Mouse (Mus musculus): ENCODE data around the gene Gm26657. TPM values are rescaled to one million over a fixed set of nuclear protein-coding genes. Genes with fewer than 3 reads are reported as not detected.

Gene Gm26657
- polyA plus RNA-seq (2016; fragmentation: Nextera tagmentation; extraction: Ambion mirVana), result not detected in 2 replicates

DNA sequence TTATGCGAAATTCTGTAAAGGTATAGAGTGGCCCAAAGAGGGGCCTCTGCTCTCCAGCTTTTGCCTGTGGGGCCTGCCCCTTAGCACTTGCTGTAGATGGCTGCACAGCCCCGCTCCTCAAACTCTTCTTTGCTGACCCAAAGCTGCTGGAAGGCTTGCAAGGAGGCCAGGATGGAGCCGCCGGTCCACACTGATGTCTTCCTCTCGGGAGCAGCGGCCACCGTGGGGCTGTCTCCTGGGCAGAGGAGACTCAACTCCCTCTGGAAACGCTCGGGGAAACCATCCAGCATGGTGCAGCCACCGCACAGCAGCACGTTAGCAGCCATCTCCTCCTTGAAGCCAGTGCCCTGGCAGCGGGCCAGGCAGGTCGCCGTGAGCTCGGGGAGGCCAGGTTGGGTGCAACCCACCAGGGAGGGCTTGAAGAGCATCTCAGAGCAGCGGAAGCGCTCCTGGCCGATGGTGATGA, at the start of gene Gm26657:
TSS of gene Gm26657 (plus strand) at position 51 of the 466 bp plus-strand sequence.
- no peaks in the 10 kb centered on the region for H3K27me3 ChIP-seq (ENCODE audit: insufficient read depth, poor library complexity, severe bottlenecking)
- no peak for DNase-seq (ENCODE audit: low spot score)
- no peak within 1 kb of the TSS for H3K27ac ChIP-seq
- no peak within 1 kb of the TSS for H3K4me3 ChIP-seq
- no peaks in the 10 kb centered on the region for H3K9me3 ChIP-seq
- WGBS, result 90% methylated on average over 18 of the region's 18 CpGs
- peaks cover 19% of the 10 kb centered on the region for H3K36me3 ChIP-seq
- H3K4me1 ChIP-seq (replicated peaks), result no peaks in the 10 kb centered on the region

DNA sequence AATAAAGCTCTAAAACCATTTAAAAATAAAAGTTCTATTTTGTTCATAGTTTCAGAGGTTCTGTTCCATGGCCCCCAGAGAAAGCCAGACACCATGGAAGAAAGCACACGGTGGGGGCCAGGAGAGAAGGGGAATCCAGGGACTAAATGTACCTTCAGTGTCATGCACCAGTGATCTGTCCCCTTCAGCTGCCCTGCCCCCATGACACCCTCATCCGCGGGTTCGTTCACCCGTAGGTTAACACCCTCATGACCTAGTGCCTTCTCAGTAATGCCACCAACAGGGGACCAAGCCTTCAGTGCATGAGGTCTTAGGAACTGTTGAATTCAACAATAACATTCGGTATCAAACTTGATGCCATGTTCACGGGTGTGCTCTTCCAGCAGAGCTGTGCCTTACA, 43.5 kb upstream of the Gm26657 start:
- 81% methylated on average over 7 of the region's 7 CpGs for WGBS
- no peak overlapping the region for H3K4me3 ChIP-seq
- H3K27me3 ChIP-seq (ENCODE audit: insufficient read depth, poor library complexity, severe bottlenecking), result no peaks in the 10 kb centered on the region
- no peaks in the 10 kb centered on the region for H3K36me3 ChIP-seq
- no peaks in the 10 kb centered on the region for H3K9me3 ChIP-seq
- H3K27ac ChIP-seq, result no peak overlapping the region
- no peak for DNase-seq (ENCODE audit: low spot score)
- peaks cover 4% of the 10 kb centered on the region; the same call in 1 of the 2 replicates for H3K4me1 ChIP-seq (replicated peaks)

DNA sequence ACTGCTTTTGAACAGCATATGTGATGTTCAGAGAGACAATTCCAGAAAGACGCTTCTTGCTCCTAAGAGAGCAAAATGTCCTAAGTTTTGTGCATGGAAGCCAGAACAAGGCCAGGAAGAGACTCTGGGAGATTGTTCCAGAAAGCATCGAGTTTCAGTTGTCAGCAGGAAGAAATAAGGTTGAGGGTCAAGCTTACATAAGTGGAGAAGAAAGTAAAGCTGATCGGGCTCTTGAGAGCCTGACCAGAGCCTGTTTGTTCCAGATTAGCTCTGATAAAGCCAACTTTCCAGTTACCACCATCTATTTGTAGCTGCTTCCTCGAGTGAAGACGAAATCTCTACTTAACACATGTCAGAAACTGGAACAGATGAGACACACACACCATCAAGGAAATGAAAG, 41.2 kb upstream of the Gm26657 start:
- Histone ChIP-seq H3K4me1 (replicated peaks) (peaks cover 23% of the 10 kb centered on the region), H3K36me3 (no peaks in the 10 kb centered on the region), H3K27me3 (ENCODE audit: insufficient read depth, poor library complexity, severe bottlenecking) (no peaks in the 10 kb centered on the region), H3K9me3 (no peaks in the 10 kb centered on the region), H3K27ac (no peak overlapping the region), H3K4me3 (no peak overlapping the region)
- no peak for DNase-seq (ENCODE audit: low spot score)
- WGBS, result 61% methylated on average over 5 of the region's 5 CpGs

DNA sequence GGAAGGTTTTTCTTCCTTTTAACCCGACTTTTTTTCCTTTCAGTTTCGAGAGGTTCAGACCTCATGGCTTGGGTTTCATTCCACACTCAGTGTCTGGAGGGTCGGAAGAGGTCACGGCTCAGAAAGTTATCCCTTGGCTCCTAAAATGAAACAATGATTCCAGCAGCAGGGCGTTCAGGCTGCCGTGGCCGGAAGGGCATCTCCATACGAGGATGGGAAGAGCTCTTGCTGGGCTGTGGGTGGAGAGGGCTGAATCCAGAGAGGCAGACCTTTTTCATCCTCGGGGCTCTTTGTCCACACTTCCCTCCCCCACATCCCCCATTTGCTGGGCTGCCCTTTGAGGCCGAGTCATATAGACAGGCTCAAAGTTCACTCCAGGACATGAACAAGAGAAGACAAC, 37.6 kb upstream of the Gm26657 start:
- no peaks in the 10 kb centered on the region for H3K36me3 ChIP-seq
- H3K4me3 ChIP-seq, result peak overlapping the region; percentile 32
- peak; percentile 69 for DNase-seq (ENCODE audit: low spot score)
- WGBS, result under 1% methylated on average over 10 of the region's 10 CpGs
- no peaks in the 10 kb centered on the region for H3K27me3 ChIP-seq (ENCODE audit: insufficient read depth, poor library complexity, severe bottlenecking)
- H3K27ac ChIP-seq, result peak overlapping the region; percentile 85
- no peaks in the 10 kb centered on the region for H3K9me3 ChIP-seq
- H3K4me1 ChIP-seq (replicated peaks), result peaks cover 37% of the 10 kb centered on the region

DNA sequence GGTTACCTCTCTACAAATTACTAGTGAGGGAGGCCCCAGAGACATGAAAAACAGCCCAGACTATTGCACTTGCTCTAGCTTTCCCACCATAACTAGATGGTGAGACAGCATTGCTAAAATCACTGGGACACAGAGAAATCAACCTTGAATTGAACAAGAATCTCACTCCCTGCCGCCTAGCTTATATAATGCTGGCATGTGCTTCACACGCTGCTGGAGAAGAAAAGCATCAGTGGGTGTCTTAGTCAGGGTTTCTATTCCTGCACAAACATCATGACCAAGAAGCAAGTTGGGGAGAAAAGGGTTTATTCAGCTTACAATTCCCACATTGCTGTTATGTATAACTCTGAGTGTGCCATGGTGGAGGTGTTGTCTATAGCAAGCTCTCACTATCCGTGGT, 26.7 kb upstream of the Gm26657 start:
- WGBS, result 88% methylated on average over 3 of the region's 3 CpGs
- no peak for DNase-seq (ENCODE audit: low spot score)
- H3K4me3 ChIP-seq, result no peak overlapping the region
- no peaks in the 10 kb centered on the region for H3K9me3 ChIP-seq
- H3K27ac ChIP-seq, result no peak overlapping the region
- peaks cover 12% of the 10 kb centered on the region for H3K4me1 ChIP-seq (replicated peaks)
- H3K27me3 ChIP-seq (ENCODE audit: insufficient read depth, poor library complexity, severe bottlenecking), result no peaks in the 10 kb centered on the region
- H3K36me3 ChIP-seq, result no peaks in the 10 kb centered on the region

DNA sequence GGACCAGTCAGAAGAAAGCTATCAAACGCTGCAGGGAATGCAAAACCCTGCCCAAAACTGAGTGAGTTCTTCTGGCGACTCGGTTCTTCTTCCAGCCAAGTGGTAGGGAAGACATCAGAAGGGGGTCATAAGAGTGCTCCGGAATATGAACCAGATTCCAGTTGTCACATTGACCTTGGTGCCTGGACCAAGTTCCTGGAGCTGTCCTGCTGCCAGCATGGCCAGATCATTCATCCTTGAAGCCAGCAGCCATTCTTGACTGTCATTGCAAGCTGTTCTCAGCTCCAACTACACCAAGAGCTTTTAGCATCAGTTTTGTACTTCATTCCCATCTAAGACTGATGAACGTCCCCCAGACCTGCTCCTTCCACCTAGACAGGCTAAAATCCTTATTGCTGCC, 23.1 kb upstream of the Gm26657 start:
- H3K9me3 ChIP-seq, result no peaks in the 10 kb centered on the region
- 63% methylated on average over 5 of the region's 5 CpGs for WGBS
- no peak overlapping the region for H3K27ac ChIP-seq
- no peaks in the 10 kb centered on the region for H3K4me1 ChIP-seq (replicated peaks)
- H3K4me3 ChIP-seq, result no peak overlapping the region
- no peak for DNase-seq (ENCODE audit: low spot score)
- no peaks in the 10 kb centered on the region for H3K27me3 ChIP-seq (ENCODE audit: insufficient read depth, poor library complexity, severe bottlenecking)
- H3K36me3 ChIP-seq, result no peaks in the 10 kb centered on the region

DNA sequence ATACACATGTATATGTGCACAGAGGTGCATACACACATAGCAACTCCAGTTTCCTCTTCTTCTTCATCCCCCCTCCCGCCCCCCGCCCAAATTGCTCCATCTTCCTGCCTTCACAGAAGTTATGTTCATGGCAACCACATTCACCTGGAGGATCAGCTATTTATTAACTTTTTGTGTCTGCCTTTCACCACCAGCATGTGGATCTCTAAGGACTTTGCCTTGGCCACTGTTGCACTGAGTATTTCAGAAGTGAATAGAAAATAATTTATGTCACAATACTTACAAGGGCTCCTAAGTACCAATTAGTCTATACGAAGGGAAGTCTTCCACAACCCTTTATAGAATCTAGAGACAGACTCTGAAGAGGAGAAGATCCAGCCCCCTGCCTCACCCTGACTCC, 21.9 kb upstream of the Gm26657 start:
- Histone ChIP-seq H3K27ac (no peak overlapping the region), H3K4me3 (no peak overlapping the region), H3K9me3 (no peaks in the 10 kb centered on the region), H3K27me3 (ENCODE audit: insufficient read depth, poor library complexity, severe bottlenecking) (no peaks in the 10 kb centered on the region), H3K36me3 (no peaks in the 10 kb centered on the region), H3K4me1 (replicated peaks) (no peaks in the 10 kb centered on the region)
- no peak for DNase-seq (ENCODE audit: low spot score)
- WGBS, result 90% methylated on average over 3 of the region's 3 CpGs

DNA sequence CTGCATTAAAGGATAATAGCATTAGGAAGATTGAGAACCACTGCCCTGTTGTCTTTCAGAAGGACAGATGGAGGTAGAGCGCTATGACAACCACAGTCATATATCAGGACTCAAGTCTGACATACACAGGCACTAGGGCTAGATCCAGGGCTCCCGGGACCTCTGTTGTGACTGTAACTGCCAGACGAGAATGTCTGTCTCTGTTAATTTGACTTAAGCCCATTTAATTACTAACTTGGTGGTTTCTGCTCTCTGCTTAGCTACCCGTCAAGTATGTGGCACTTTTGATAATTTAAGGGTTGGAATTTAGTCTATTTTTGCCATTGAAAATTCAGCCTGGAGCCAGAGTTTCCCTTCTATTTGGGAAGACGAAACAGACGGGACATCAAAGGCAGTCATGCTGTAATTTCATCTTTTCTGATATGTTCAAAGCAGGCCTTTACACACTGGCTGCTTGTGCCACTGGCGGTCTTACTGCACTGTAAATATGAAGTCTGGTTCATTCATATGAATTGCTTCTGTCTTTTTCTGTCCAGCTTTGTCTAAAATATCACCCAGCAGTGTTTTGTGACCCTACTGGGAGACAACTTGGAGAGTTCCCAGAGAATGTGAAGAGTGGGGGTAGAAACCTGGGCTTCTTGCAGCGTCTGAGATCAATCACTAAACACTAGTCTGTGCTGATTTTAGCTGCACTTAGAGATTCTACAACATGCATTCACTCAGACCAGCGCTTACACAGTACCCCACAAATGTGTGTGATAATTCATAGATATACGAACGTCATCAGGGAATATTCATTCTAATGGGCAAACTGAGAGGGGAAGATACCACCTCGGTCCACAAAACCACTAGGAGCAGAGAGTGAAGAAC, 21.1 kb upstream of the Gm26657 start:
- no peak for DNase-seq (ENCODE audit: low spot score)
- Histone ChIP-seq H3K36me3 (no peaks in the 10 kb centered on the region), H3K4me3 (no peak overlapping the region), H3K9me3 (no peaks in the 10 kb centered on the region), H3K4me1 (replicated peaks) (no peaks in the 10 kb centered on the region), H3K27ac (no peak overlapping the region), H3K27me3 (ENCODE audit: insufficient read depth, poor library complexity, severe bottlenecking) (no peaks in the 10 kb centered on the region)
- 82% methylated on average over 12 of the region's 12 CpGs for WGBS

DNA sequence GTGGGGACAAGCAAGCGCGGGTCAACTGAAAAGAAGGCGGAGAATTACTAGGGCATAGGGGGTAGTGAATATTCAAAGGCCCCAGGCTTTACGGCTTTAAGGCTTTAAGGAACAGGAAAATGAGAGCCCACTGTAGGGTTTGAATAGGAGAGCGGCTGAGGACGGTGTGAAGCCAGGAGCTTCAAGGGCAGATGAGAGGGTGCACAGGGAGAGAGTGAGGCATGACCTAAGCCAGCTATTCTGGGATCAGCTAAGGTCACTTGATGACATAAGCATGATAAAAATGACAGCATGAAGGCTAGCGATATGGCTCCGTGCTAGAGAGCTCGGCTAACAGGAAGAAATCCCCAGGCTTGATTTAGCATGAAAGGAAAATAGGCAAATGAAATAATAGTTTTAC, 20.4 kb upstream of the Gm26657 start:
- no peak overlapping the region for H3K4me3 ChIP-seq
- H3K4me1 ChIP-seq (replicated peaks), result no peaks in the 10 kb centered on the region
- H3K9me3 ChIP-seq, result no peaks in the 10 kb centered on the region
- H3K27ac ChIP-seq, result no peak overlapping the region
- WGBS, result 74% methylated on average over 9 of the region's 9 CpGs
- H3K27me3 ChIP-seq (ENCODE audit: insufficient read depth, poor library complexity, severe bottlenecking), result no peaks in the 10 kb centered on the region
- no peaks in the 10 kb centered on the region for H3K36me3 ChIP-seq
- DNase-seq (ENCODE audit: low spot score), result no peak

DNA sequence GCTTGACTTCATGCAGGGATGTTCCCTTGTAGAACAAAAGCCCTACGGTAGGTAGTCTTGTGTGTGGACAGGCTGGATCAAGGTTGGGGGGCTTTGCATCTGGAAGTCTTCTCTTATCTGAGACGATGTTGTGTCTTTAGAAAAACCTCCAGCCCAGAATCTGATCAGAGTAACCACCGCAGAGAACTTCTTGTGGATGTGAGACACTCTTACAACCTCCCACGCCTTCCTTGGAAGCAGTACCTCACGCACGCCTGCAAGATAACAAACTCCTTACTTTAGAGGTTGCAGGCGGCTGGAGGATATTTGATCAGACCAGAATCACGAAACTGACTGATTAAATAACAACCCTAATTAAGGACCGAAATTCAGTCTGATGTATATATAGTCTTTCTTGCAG, 19.5 kb upstream of the Gm26657 start:
- Histone ChIP-seq H3K4me3 (no peak overlapping the region), H3K9me3 (no peaks in the 10 kb centered on the region), H3K4me1 (replicated peaks) (no peaks in the 10 kb centered on the region), H3K27me3 (ENCODE audit: insufficient read depth, poor library complexity, severe bottlenecking) (no peaks in the 10 kb centered on the region), H3K36me3 (no peaks in the 10 kb centered on the region), H3K27ac (no peak overlapping the region)
- WGBS, result 89% methylated on average over 9 of the region's 9 CpGs
- no peak for DNase-seq (ENCODE audit: low spot score)

DNA sequence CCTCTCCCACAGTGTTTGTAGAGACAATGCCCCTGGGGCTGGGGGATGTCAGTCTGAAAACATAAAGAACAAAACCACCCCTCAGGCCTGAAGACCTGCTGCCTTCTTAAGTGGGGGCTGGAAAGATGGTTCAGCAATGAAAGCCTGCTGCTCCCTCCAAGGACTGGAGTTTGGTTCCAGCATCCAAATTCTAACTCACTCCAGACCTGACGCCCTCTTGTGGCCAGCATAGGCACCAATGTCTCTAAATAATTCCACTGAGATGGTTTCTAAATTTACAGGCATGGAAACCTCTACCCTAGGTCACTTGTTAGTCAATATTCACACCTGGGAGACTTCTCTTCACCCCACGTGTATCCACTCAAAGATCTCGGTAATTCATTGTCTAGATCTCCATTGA, 18.4 kb upstream of the Gm26657 start:
- Histone ChIP-seq H3K9me3 (no peaks in the 10 kb centered on the region), H3K36me3 (no peaks in the 10 kb centered on the region), H3K27ac (no peak overlapping the region), H3K27me3 (ENCODE audit: insufficient read depth, poor library complexity, severe bottlenecking) (no peaks in the 10 kb centered on the region), H3K4me3 (no peak overlapping the region), H3K4me1 (replicated peaks) (no peaks in the 10 kb centered on the region)
- 30% methylated on average over 3 of the region's 3 CpGs for WGBS
- peak; percentile 39 for DNase-seq (ENCODE audit: low spot score)

DNA sequence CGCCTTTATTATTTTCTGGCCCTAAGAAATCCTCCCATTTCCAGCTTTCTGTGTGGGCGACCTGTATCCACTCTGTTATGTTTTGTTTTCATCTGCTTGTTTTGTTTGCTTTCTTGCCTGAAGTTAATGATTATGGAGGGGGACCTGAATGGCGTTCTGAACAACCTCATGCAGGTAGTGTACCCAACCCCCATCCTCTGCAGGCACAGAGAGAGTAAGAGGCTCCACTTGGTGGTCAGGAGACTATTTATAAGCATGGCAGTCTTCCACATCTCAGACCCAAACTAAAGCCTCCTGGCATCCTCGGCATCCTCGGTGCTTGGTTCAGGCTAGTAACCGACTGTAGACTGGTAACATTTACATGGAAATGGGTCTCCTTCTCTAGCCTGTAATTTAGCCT, 17.5 kb upstream of the Gm26657 start:
- DNase-seq (ENCODE audit: low spot score), result no peak
- Histone ChIP-seq H3K27me3 (ENCODE audit: insufficient read depth, poor library complexity, severe bottlenecking) (no peaks in the 10 kb centered on the region), H3K4me3 (no peak overlapping the region), H3K27ac (no peak overlapping the region), H3K9me3 (no peaks in the 10 kb centered on the region; the same call in 1 of the 2 replicates), H3K36me3 (no peaks in the 10 kb centered on the region), H3K4me1 (replicated peaks) (no peaks in the 10 kb centered on the region)
- WGBS, result 64% methylated on average over 6 of the region's 6 CpGs

DNA sequence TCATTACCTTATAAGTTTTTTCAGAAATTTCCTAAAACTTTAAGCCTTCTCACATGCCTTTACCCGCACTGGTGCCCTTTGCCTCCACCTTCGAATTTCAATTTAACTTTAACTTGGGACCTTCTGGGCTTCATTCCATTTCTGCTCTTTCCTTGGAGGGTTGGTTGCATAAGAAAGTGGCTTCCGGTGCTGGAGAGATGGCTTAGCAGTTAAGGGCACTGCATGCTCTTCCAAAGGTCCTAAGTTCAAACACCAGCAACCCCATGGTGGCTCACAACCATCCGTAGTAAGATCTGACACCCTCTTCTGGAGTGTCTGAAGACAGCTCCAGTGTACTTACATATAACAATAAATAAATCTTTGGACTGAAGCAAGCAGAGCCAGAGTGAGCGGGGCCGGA, 16.6 kb upstream of the Gm26657 start:
- Histone ChIP-seq H3K27ac (no peak overlapping the region), H3K4me3 (no peak overlapping the region), H3K9me3 (peaks cover 3% of the 10 kb centered on the region; the same call in 1 of the 2 replicates), H3K4me1 (replicated peaks) (no peaks in the 10 kb centered on the region), H3K27me3 (ENCODE audit: insufficient read depth, poor library complexity, severe bottlenecking) (no peaks in the 10 kb centered on the region), H3K36me3 (no peaks in the 10 kb centered on the region)
- no peak for DNase-seq (ENCODE audit: low spot score)
- WGBS, result 91% methylated on average over 6 of the region's 6 CpGs

Data from hindbrain, embryonic 10.5 days (tissue).